ENCODE assay signal across 16 mouse cellular contexts in genomic region chr10:127563840-127564239, GRCm38 (mm10). TPM values are rescaled to one million over a fixed set of nuclear protein-coding genes. Genes with fewer than 3 reads are reported as not detected.
DNase-seq lines count a peak whose midpoint lies in the region; ATAC-seq and TF ChIP-seq lines count a peak whose summit lies in the region.
"Had no signal": no experiment of that assay in that cellular context is flagged by ENCODE, and none has a peak within 500 bp of the region (broad histone marks: within the 10 kb centered on the region; RNA-seq: fewer than 3 reads in every experiment).

No protein-coding gene starts in this region.

- 0 out of 2 replicates have a peak, but pooled peaks cover 6% of the 10 kb centered on the region for H3K4me1 ChIP-seq in hindbrain, embryonic 10.5 days (replicated peaks)
- no peaks in the 10 kb centered on the region for H3K4me1 ChIP-seq in hindbrain, embryonic 14.5 days (replicated peaks; ENCODE audit: control insufficient read depth, insufficient read depth, low read length)
- H3K4me1 ChIP-seq in lung, postnatal 0 days (ENCODE audit: insufficient read depth, low read depth, low read length): no peaks in the 10 kb centered on the region
- no peaks in the 10 kb centered on the region for H3K4me1 ChIP-seq in lung, adult 2 months (ENCODE audit: control insufficient read depth, insufficient read depth, low read length)
- H3K4me1 ChIP-seq in stomach, embryonic 14.5 days (ENCODE audit: control insufficient read depth, insufficient read depth, low read length): no peaks in the 10 kb centered on the region
- no peaks in the 10 kb centered on the region for H3K4me1 ChIP-seq in forebrain, embryonic 12.5 days
- H3K4me1 ChIP-seq: forebrain, embryonic 10.5 days; midbrain, embryonic 12.5 days had no signal

- no peak for TF ChIP-seq POLR2A in lung, adult 2 months (IDR thresholded peaks at IDR 0.05; ENCODE audit: borderline replicate concordance, extremely low read depth, low read depth, low read length)

- no peak for ATAC-seq in hindbrain, embryonic 14.5 days (ENCODE audit: low FRiP score)
- peak; percentile 50 for ATAC-seq in lung, postnatal 0 days
- peak; percentile 90 for ATAC-seq in granulocyte monocyte progenitor cell, adult 5-6 weeks (replicated peaks; ENCODE audit: poor library complexity, severe bottlenecking)
- 0 out of 2 replicates have a peak, but pooled peaks have one; percentile 18 for ATAC-seq in stomach, embryonic 14.5 days (ENCODE audit: insufficient number of reproducible peaks, insufficient read depth, low FRiP score, low read depth)
- ATAC-seq in forebrain, embryonic 12.5 days (ENCODE audit: low FRiP score): no peak

- 0 out of 2 replicates have a peak overlapping the region, but pooled peaks have one; percentile 41 for H3K27ac ChIP-seq in hindbrain, embryonic 10.5 days
- no peak overlapping the region for H3K27ac ChIP-seq in hindbrain, embryonic 14.5 days
- H3K27ac ChIP-seq in lung, postnatal 0 days (ENCODE audit: low read length): no peak overlapping the region
- 0 out of 2 replicates have a peak overlapping the region, but pooled peaks have one; percentile 21 for H3K27ac ChIP-seq in stomach, embryonic 14.5 days (ENCODE audit: low read length)
- no peak overlapping the region for H3K27ac ChIP-seq in forebrain, embryonic 12.5 days
- H3K27ac ChIP-seq: forebrain, embryonic 10.5 days; layer of hippocampus, adult 2 months; midbrain, embryonic 12.5 days had no signal

- H3K4me2 ChIP-seq in hindbrain, embryonic 14.5 days (replicated peaks): no peak overlapping the region
- H3K4me2 ChIP-seq in lung, postnatal 0 days (replicated peaks; ENCODE audit: low read depth, low read length): no peak overlapping the region
- no peak overlapping the region for H3K4me2 ChIP-seq in stomach, embryonic 14.5 days (replicated peaks; ENCODE audit: low read depth, low read length)
- H3K4me2 ChIP-seq in forebrain, embryonic 12.5 days: no peak overlapping the region
- H3K4me2 ChIP-seq: midbrain, embryonic 12.5 days had no signal

- no peak overlapping the region for H3K9ac ChIP-seq in hindbrain, embryonic 14.5 days
- H3K9ac ChIP-seq in lung, postnatal 0 days (replicated peaks; ENCODE audit: low read depth): no peak overlapping the region
- H3K9ac ChIP-seq in stomach, embryonic 14.5 days (replicated peaks; ENCODE audit: low read depth, low read length): no peak overlapping the region
- H3K9ac ChIP-seq in forebrain, embryonic 12.5 days: no peak overlapping the region
- H3K9ac ChIP-seq: midbrain, embryonic 12.5 days had no signal

- TF ChIP-seq EP300 in lung, postnatal 0 days (IDR thresholded peaks at IDR 0.05): no peak

- no peak for DNase-seq in hindbrain, embryonic 10.5 days (ENCODE audit: low spot score)
- no peak for DNase-seq in hindbrain, embryonic 14.5 days (ENCODE audit: low spot score)
- DNase-seq in lung, postnatal 0 days (ENCODE audit: low spot score): peak; percentile 16
- no peak for DNase-seq in lung, adult 2 months
- DNase-seq in cerebellum, adult 11 months: no peak
- DNase-seq: cerebellum, postnatal 14 days; liver; thymus, postnatal 14 days had no signal

- H3K36me3 ChIP-seq in hindbrain, embryonic 10.5 days: peaks cover 93% of the 10 kb centered on the region
- peaks cover 92% of the 10 kb centered on the region for H3K36me3 ChIP-seq in hindbrain, embryonic 14.5 days (replicated peaks; ENCODE audit: control insufficient read depth, insufficient read depth)
- H3K36me3 ChIP-seq in lung, postnatal 0 days (ENCODE audit: insufficient read depth, low read length): peaks cover 4% of the 10 kb centered on the region; the same call in 1 of the 2 replicates
- peaks cover 76% of the 10 kb centered on the region for H3K36me3 ChIP-seq in stomach, embryonic 14.5 days (ENCODE audit: control insufficient read depth, insufficient read depth, low read length)
- peaks cover 92% of the 10 kb centered on the region for H3K36me3 ChIP-seq in forebrain, embryonic 12.5 days (replicated peaks)

- no peaks in the 10 kb centered on the region for H3K27me3 ChIP-seq in hindbrain, embryonic 10.5 days (ENCODE audit: insufficient read depth, poor library complexity, severe bottlenecking)
- no peaks in the 10 kb centered on the region for H3K27me3 ChIP-seq in hindbrain, embryonic 14.5 days (ENCODE audit: control insufficient read depth, insufficient read depth, low read length)
- no peaks in the 10 kb centered on the region for H3K27me3 ChIP-seq in lung, postnatal 0 days (replicated peaks; ENCODE audit: insufficient read depth, low read length)
- H3K27me3 ChIP-seq in stomach, embryonic 14.5 days (ENCODE audit: control insufficient read depth, insufficient read depth, low read length): no peaks in the 10 kb centered on the region
- H3K27me3 ChIP-seq in forebrain, embryonic 12.5 days: no peaks in the 10 kb centered on the region
- H3K27me3 ChIP-seq: CH12.LX; midbrain, embryonic 12.5 days had no signal

- TF ChIP-seq CTCF in lung, postnatal 0 days (IDR thresholded peaks at IDR 0.05): no peak
- no peak for TF ChIP-seq CTCF in lung, adult 2 months (IDR thresholded peaks at IDR 0.05; ENCODE audit: insufficient read depth, low read length)

- H3K9me3 ChIP-seq in hindbrain, embryonic 10.5 days: no peaks in the 10 kb centered on the region
- H3K9me3 ChIP-seq in hindbrain, embryonic 14.5 days (ENCODE audit: control insufficient read depth, low read length): no peaks in the 10 kb centered on the region
- H3K9me3 ChIP-seq in lung, postnatal 0 days (ENCODE audit: low read length): no peaks in the 10 kb centered on the region
- no peaks in the 10 kb centered on the region for H3K9me3 ChIP-seq in stomach, embryonic 14.5 days (ENCODE audit: control insufficient read depth, low read depth, low read length)
- no peaks in the 10 kb centered on the region for H3K9me3 ChIP-seq in forebrain, embryonic 12.5 days
- H3K9me3 ChIP-seq: forebrain, embryonic 10.5 days; midbrain, embryonic 12.5 days had no signal

- H3K4me3 ChIP-seq in hindbrain, embryonic 10.5 days: no peak overlapping the region
- H3K4me3 ChIP-seq in hindbrain, embryonic 14.5 days (replicated peaks; ENCODE audit: low read length): no peak overlapping the region
- H3K4me3 ChIP-seq in lung, postnatal 0 days (ENCODE audit: low read depth, low read length): no peak overlapping the region
- H3K4me3 ChIP-seq in lung, adult 2 months (replicated peaks; ENCODE audit: extremely low read depth, low read depth, low read length): no peak overlapping the region
- H3K4me3 ChIP-seq in stomach, embryonic 14.5 days (ENCODE audit: low read depth, low read length): no peak overlapping the region
- no peak overlapping the region for H3K4me3 ChIP-seq in forebrain, embryonic 12.5 days (replicated peaks)
- H3K4me3 ChIP-seq: forebrain, embryonic 10.5 days; layer of hippocampus, adult 2 months; midbrain, embryonic 12.5 days had no signal

- WGBS in hindbrain, embryonic 10.5 days: 76% methylated on average over 8 of the region's 8 CpGs
- 77% methylated on average over 7 of the region's 8 CpGs for WGBS in hindbrain, embryonic 14.5 days
- 45% methylated on average over 8 of the region's 8 CpGs for WGBS in lung, postnatal 0 days
- WGBS in lung, adult 2 months: 40% methylated on average over 8 of the region's 8 CpGs
- 69% methylated on average over 8 of the region's 8 CpGs for WGBS in stomach, embryonic 14.5 days
- WGBS in forebrain, embryonic 12.5 days: 88% methylated on average over 8 of the region's 8 CpGs

RNA-seq across cellular contexts. Expression of gene Nxph4, which starts 29.5 kb away (rescaled TPM):
- polyA plus RNA-seq in hindbrain, embryonic 10.5 days (2016; fragmentation: Nextera tagmentation; extraction: Ambion mirVana): 23.1 and 70.9 TPM in 2 replicates
- polyA plus RNA-seq in hindbrain, embryonic 14.5 days (2014; fragmentation: Nextera tagmentation; extraction: Ambion mirVana): 94.1 and 105 TPM in 2 replicates
- 0.44 and 0.60 TPM in 2 replicates for polyA plus RNA-seq in lung, postnatal 0 days (2015; fragmentation: Nextera tagmentation; extraction: Ambion mirVana)
- polyA plus RNA-seq in lung, adult 2 months (2012; rRNA removed): 0.23 and 0.24 TPM in 2 replicates
- not detected in 2 replicates for total RNA-seq in granulocyte monocyte progenitor cell, adult 5-6 weeks (2014; fragmentation: Nextera tagmentation)
- total RNA-seq in granulocyte monocyte progenitor cell, adult 5-6 weeks (2017): not detected in 2 replicates
- 3.8 and 4.8 TPM in 2 replicates for polyA plus RNA-seq in stomach, embryonic 14.5 days (2014; fragmentation: Nextera tagmentation; extraction: Ambion mirVana)
- polyA plus RNA-seq in forebrain, embryonic 12.5 days (2016; fragmentation: Nextera tagmentation; extraction: Ambion mirVana): 60.0 and 62.4 TPM in 2 replicates
- polyA plus RNA-seq: spleen, adult 2 months had no signal

RNA-seq across cellular contexts. Expression of gene Shmt2, which starts 41.6 kb away (rescaled TPM):
- 103 and 118 TPM in 2 replicates for polyA plus RNA-seq in hindbrain, embryonic 10.5 days (2016; fragmentation: Nextera tagmentation; extraction: Ambion mirVana)
- polyA plus RNA-seq in hindbrain, embryonic 14.5 days (2014; fragmentation: Nextera tagmentation; extraction: Ambion mirVana): 45.6 and 47.4 TPM in 2 replicates
- 27.1 and 31.0 TPM in 2 replicates for polyA plus RNA-seq in lung, postnatal 0 days (2015; fragmentation: Nextera tagmentation; extraction: Ambion mirVana)
- 40.3 and 57.7 TPM in 2 replicates for polyA plus RNA-seq in lung, adult 2 months (2012; rRNA removed)
- total RNA-seq in granulocyte monocyte progenitor cell, adult 5-6 weeks (2014; fragmentation: Nextera tagmentation): 126 and 187 TPM in 2 replicates
- 102 and 103 TPM in 2 replicates for total RNA-seq in granulocyte monocyte progenitor cell, adult 5-6 weeks (2017)
- polyA plus RNA-seq in stomach, embryonic 14.5 days (2014; fragmentation: Nextera tagmentation; extraction: Ambion mirVana): 107 and 121 TPM in 2 replicates
- polyA plus RNA-seq in forebrain, embryonic 12.5 days (2016; fragmentation: Nextera tagmentation; extraction: Ambion mirVana): 103 and 105 TPM in 2 replicates

RNA-seq across cellular contexts. Expression of gene Ndufa4l2, which starts 49.1 kb away (rescaled TPM):
- 8.1 and 10.5 TPM in 2 replicates for polyA plus RNA-seq in hindbrain, embryonic 10.5 days (2016; fragmentation: Nextera tagmentation; extraction: Ambion mirVana)
- 12.7 and 18.0 TPM in 2 replicates for polyA plus RNA-seq in hindbrain, embryonic 14.5 days (2014; fragmentation: Nextera tagmentation; extraction: Ambion mirVana)
- polyA plus RNA-seq in lung, postnatal 0 days (2015; fragmentation: Nextera tagmentation; extraction: Ambion mirVana): 132 and 149 TPM in 2 replicates
- 107 and 124 TPM in 2 replicates for polyA plus RNA-seq in lung, adult 2 months (2012; rRNA removed)
- 1.2 TPM in 1 of 2 replicates, not detected in the other for total RNA-seq in granulocyte monocyte progenitor cell, adult 5-6 weeks (2014; fragmentation: Nextera tagmentation)
- total RNA-seq in granulocyte monocyte progenitor cell, adult 5-6 weeks (2017): not detected in 2 replicates
- polyA plus RNA-seq in stomach, embryonic 14.5 days (2014; fragmentation: Nextera tagmentation; extraction: Ambion mirVana): 81.3 and 84.3 TPM in 2 replicates
- polyA plus RNA-seq in forebrain, embryonic 12.5 days (2016; fragmentation: Nextera tagmentation; extraction: Ambion mirVana): 5.9 and 9.0 TPM in 2 replicates

RNA-seq across cellular contexts. Expression of gene Lrp1, which starts 57.1 kb away (rescaled TPM):
- polyA plus RNA-seq in hindbrain, embryonic 10.5 days (2016; fragmentation: Nextera tagmentation; extraction: Ambion mirVana): 55.7 and 71.7 TPM in 2 replicates
- 118 and 119 TPM in 2 replicates for polyA plus RNA-seq in hindbrain, embryonic 14.5 days (2014; fragmentation: Nextera tagmentation; extraction: Ambion mirVana)
- 71.0 and 75.4 TPM in 2 replicates for polyA plus RNA-seq in lung, postnatal 0 days (2015; fragmentation: Nextera tagmentation; extraction: Ambion mirVana)
- 215 and 248 TPM in 2 replicates for polyA plus RNA-seq in lung, adult 2 months (2012; rRNA removed)
- total RNA-seq in granulocyte monocyte progenitor cell, adult 5-6 weeks (2014; fragmentation: Nextera tagmentation): 13.9 and 15.0 TPM in 2 replicates
- total RNA-seq in granulocyte monocyte progenitor cell, adult 5-6 weeks (2017): 5.7 and 18.1 TPM in 2 replicates
- 98.0 and 99.3 TPM in 2 replicates for polyA plus RNA-seq in stomach, embryonic 14.5 days (2014; fragmentation: Nextera tagmentation; extraction: Ambion mirVana)
- 81.4 and 81.8 TPM in 2 replicates for polyA plus RNA-seq in forebrain, embryonic 12.5 days (2016; fragmentation: Nextera tagmentation; extraction: Ambion mirVana)

Comparison
In these comparisons a context has a peak if more than half of its experiments do, and no peak if none do; other contexts are left out.
1. H3K27ac ChIP-seq: peak in hindbrain, embryonic 10.5 days (single experiment) and stomach, embryonic 14.5 days (single experiment); none in hindbrain, embryonic 14.5 days (single experiment), lung, postnatal 0 days (single experiment) and forebrain, embryonic 12.5 days (single experiment).
2. ATAC-seq: peak in lung, postnatal 0 days (single experiment), granulocyte monocyte progenitor cell, adult 5-6 weeks (single experiment) and stomach, embryonic 14.5 days (single experiment); none in hindbrain, embryonic 14.5 days (single experiment) and forebrain, embryonic 12.5 days (single experiment).